Mouse (Mus musculus) liver, embryonic 14.5 days (tissue): Measurements from ENCODE around the gene Atp2c2. TPM values are rescaled to one million over a fixed set of nuclear protein-coding genes. Genes with fewer than 3 reads are reported as not detected.

Experiments
- ATAC-seq: fragments of 200-750 bp; cut with Nextera tagmentation; 2 replicates; pipeline ENCODE4 v1.8.0; 2017; ENCODE audit warnings: moderate number of reproducible peaks, mild to moderate bottlenecking, moderate library complexity; ENCODE audit not compliant: insufficient read depth
- DNase-seq, 3 experiments: peaks; one replicate each; pipeline ENCODE4 v3.0.0-alpha.2; 2012 to 2013; ENCODE audit warnings: low read depth in 3 of 3, low spot score in 3 of 3
- H3K27ac ChIP-seq: fragments of 300-500 bp; sonication (generic); 2 replicates; pipeline ENCODE4 v1.5.1; 2014; ENCODE audit warnings: moderate library complexity, mild to moderate bottlenecking, control low read depth, inconsistent platforms
- H3K27me3 ChIP-seq: fragments of 300-500 bp; sonication (generic); 2 replicates; pipeline ENCODE4 v1.6.1; 2014; ENCODE audit warnings: mild to moderate bottlenecking, low read length, moderate library complexity; ENCODE audit not compliant: control insufficient read depth, insufficient read depth
- H3K36me3 ChIP-seq: fragments of 300-500 bp; sonication (generic); replicated peaks from 2 replicates; pipeline ENCODE4 v1.6.1; 2014; ENCODE audit warnings: low read depth; ENCODE audit not compliant: control insufficient read depth, insufficient read depth
- H3K4me1 ChIP-seq, 2 experiments: fragments of 200-500 bp in 1 of 2; fragments of 300-500 bp in 1 of 2; sonication (generic) in 1 of 2; replicated peaks; 2 replicates each; pipeline ENCODE4 v1.6.1; 2012 to 2014; ENCODE audit warnings: antibody characterized with exemption in 1 of 2, inconsistent platforms in 1 of 2, low read length in 1 of 2; ENCODE audit not compliant: control insufficient read depth in 2 of 2, insufficient read depth in 2 of 2
- H3K4me2 ChIP-seq: fragments of 300-500 bp; sonication (generic); 2 replicates; pipeline ENCODE4 v1.6.1; 2014; ENCODE audit warnings: low read depth, mild to moderate bottlenecking, control low read depth, moderate library complexity
- H3K4me3 ChIP-seq, 2 experiments: fragments of 200-500 bp in 1 of 2; fragments of 300-500 bp in 1 of 2; sonication (generic) in 1 of 2; 2 replicates each; pipeline ENCODE4 v1.5.1; 2012 to 2014; ENCODE audit warnings: low read depth in 2 of 2, low read length in 2 of 2, mild to moderate bottlenecking in 2 of 2, control low read depth in 1 of 2, inconsistent platforms in 1 of 2, moderate library complexity in 1 of 2; ENCODE audit not compliant: insufficient read depth in 1 of 2
- H3K9ac ChIP-seq: fragments of 300-500 bp; sonication (generic); replicated peaks from 2 replicates; pipeline ENCODE4 v1.6.1; 2014; ENCODE audit warnings: mild to moderate bottlenecking, control low read depth, moderate library complexity
- H3K9me3 ChIP-seq: fragments of 300-500 bp; sonication (generic); 2 replicates; pipeline ENCODE4 v1.6.1; 2016; ENCODE audit warnings: low read length, mixed read lengths; ENCODE audit not compliant: control insufficient read depth
- CTCF ChIP-seq: IDR thresholded peaks from 2 replicates; pipeline ENCODE4 v1.5.1; 2016; ENCODE audit warnings: antibody characterized with exemption, low read depth, control low read depth
- EP300 ChIP-seq: IDR thresholded peaks from 2 replicates; pipeline ENCODE4 v1.6.1; 2016; ENCODE audit warnings: antibody characterized with exemption, low read depth
- WGBS: fragments of 180-500 bp; shearing (Covaris S2); extraction: QIAGEN DNeasy Blood & Tissue Kit; methylation state at CpG from one replicate; pipeline ENCODE4 v1.1.7; 2014; ENCODE audit not compliant: insufficient replicate concordance; 5-methylcytosine and 5-hydroxymethylcytosine counted together
- polyA plus RNA-seq, 2 experiments: library from polyadenylated mRNA; depleted of rRNA in 1 of 2; stranded (reverse) in 1 of 2; unstranded in 1 of 2; fragments of >200 nt; fragmentation: Nextera tagmentation in 1 of 2; extraction: Ambion mirVana in 1 of 2; gene quantifications; 2 replicates each; pipeline versions ENCODE4 v1.2.1 to v1.2.3; 2012 to 2014

Atp2c2 gene
- polyA plus RNA-seq, 2 experiments = 0.08 to 0.10 TPM

GRCm38 (mm10) chr8:119709703-119710093 is 9.9 kb downstream of the Atp2c2 start:
- H3K27ac ChIP-seq = no peak overlapping the region
- DNase-seq = no peak
- 49% methylated on average over 11 of the region's 11 CpGs for WGBS

GRCm38 (mm10) chr8:119712226-119712625 is 12.4 kb downstream of the Atp2c2 start:
- Histone ChIP-seq H3K4me2 (no peak overlapping the region), H3K9ac (no peak overlapping the region), H3K36me3 (no peaks in the 10 kb centered on the region), H3K27ac (no peak overlapping the region), H3K4me3 (no peak overlapping the region), H3K4me1 (peaks cover 0 to 4% of the 10 kb centered on the region in 2 experiments; a peak in 2 of 4 replicates), H3K27me3 (no peaks in the 10 kb centered on the region), H3K9me3 (no peaks in the 10 kb centered on the region)
- no peak for TF ChIP-seq CTCF
- DNase-seq (no peak), ATAC-seq (no peak)
- WGBS = 43% methylated on average over 6 of the region's 6 CpGs

More at GRCm38 (mm10) chr8:119709703-119710093, 9.9 kb downstream of the Atp2c2 start:
- no peak overlapping the region for H3K9ac ChIP-seq
- H3K4me1 ChIP-seq = no peaks in the 10 kb centered on the region
- no peaks in the 10 kb centered on the region for H3K36me3 ChIP-seq
- H3K4me2 ChIP-seq = no peak overlapping the region
- no peak for ATAC-seq
- H3K27me3 ChIP-seq = no peaks in the 10 kb centered on the region
- no peak overlapping the region for H3K4me3 ChIP-seq
- H3K9me3 ChIP-seq = no peaks in the 10 kb centered on the region
- no peak for TF ChIP-seq EP300

- TF ChIP-seq CTCF (no peak), EP300 (no peak)
- no peaks in the 10 kb centered on the region for H3K27me3 ChIP-seq
- no peaks in the 10 kb centered on the region for H3K9me3 ChIP-seq
- DNase-seq = no peak
- H3K4me1 ChIP-seq = peaks cover 0 to 7% of the 10 kb centered on the region in 2 experiments; a peak in 2 of 4 replicates
- no peak overlapping the region for H3K27ac ChIP-seq
- WGBS = 80% methylated on average over 5 of the region's 5 CpGs
- H3K9ac ChIP-seq = no peak overlapping the region
- no peak overlapping the region for H3K4me2 ChIP-seq
- H3K36me3 ChIP-seq = no peaks in the 10 kb centered on the region
- H3K4me3 ChIP-seq = no peak overlapping the region
- ATAC-seq = no peak
Measured at GRCm38 (mm10) chr8:119713421-119713820, 13.6 kb downstream of the Atp2c2 start.

GRCm38 (mm10) chr8:119715221-119715620 is 15.4 kb downstream of the Atp2c2 start:
- TF ChIP-seq EP300 (no peak), CTCF (no peak)
- H3K36me3 ChIP-seq = no peaks in the 10 kb centered on the region
- H3K4me3 ChIP-seq = no peak overlapping the region
- no peak overlapping the region for H3K27ac ChIP-seq
- no peak overlapping the region for H3K9ac ChIP-seq
- WGBS = 36% methylated on average over 12 of the region's 12 CpGs
- DNase-seq (no peak), ATAC-seq (0 out of 2 replicates have a peak, but pooled peaks have one; percentile 18)
- H3K4me1 ChIP-seq = peaks cover 0 to 7% of the 10 kb centered on the region in 2 experiments; a peak in 2 of 4 replicates
- no peaks in the 10 kb centered on the region for H3K9me3 ChIP-seq
- no peak overlapping the region for H3K4me2 ChIP-seq
- no peaks in the 10 kb centered on the region for H3K27me3 ChIP-seq

- TF ChIP-seq CTCF (no peak), EP300 (no peak)
Measured at GRCm38 (mm10) chr8:119716730-119717299, 17.0 kb downstream of the Atp2c2 start.

More at GRCm38 (mm10) chr8:119716730-119717299, 17.0 kb downstream of the Atp2c2 start:
- Histone ChIP-seq H3K36me3 (no peaks in the 10 kb centered on the region), H3K4me2 (no peak overlapping the region), H3K9ac (no peak overlapping the region), H3K9me3 (no peaks in the 10 kb centered on the region), H3K4me1 (peaks cover 0 to 7% of the 10 kb centered on the region in 2 experiments; a peak in 2 of 4 replicates), H3K27ac (no peak overlapping the region), H3K27me3 (no peaks in the 10 kb centered on the region), H3K4me3 (no peak overlapping the region)
- ATAC-seq = no peak
- no peak for DNase-seq
